Mouse (Mus musculus): ENCODE data around the gene Mapk8ip2. TPM values are rescaled to one million over a fixed set of nuclear protein-coding genes. Genes with fewer than 3 reads are reported as not detected.

The Mapk8ip2 gene
- polyA plus RNA-seq, 1 experiment: 134 TPM

GRCm38 (mm10) chr15:89452906-89453864 is 528 bp upstream of the Mapk8ip2 start:
- DNase-seq (ENCODE audit: extremely low spot score in 1 of 2, low spot score in 1 of 2): no peak

- DNase-seq (ENCODE audit: extremely low spot score in 1 of 2, low spot score in 1 of 2): no peak
Observed at GRCm38 (mm10) chr15:89454857-89455256, 1.1 kb downstream of the Mapk8ip2 start.

GRCm38 (mm10) chr15:89455642-89456041 is 1.9 kb downstream of the Mapk8ip2 start:
- no peak for DNase-seq (ENCODE audit: extremely low spot score in 1 of 2, low spot score in 1 of 2)

GRCm38 (mm10) chr15:89458942-89459341 is 5.2 kb downstream of the Mapk8ip2 start:
- DNase-seq (ENCODE audit: extremely low spot score in 1 of 2, low spot score in 1 of 2): no peak

- no peak for DNase-seq (ENCODE audit: extremely low spot score in 1 of 2, low spot score in 1 of 2)
Observed at GRCm38 (mm10) chr15:89459821-89460220, 6.1 kb downstream of the Mapk8ip2 start.

GRCm38 (mm10) chr15:89460298-89460697 is 6.6 kb downstream of the Mapk8ip2 start:
- DNase-seq (ENCODE audit: extremely low spot score in 1 of 2, low spot score in 1 of 2): no peak

GRCm38 (mm10) chr15:89461321-89461720 is 7.6 kb downstream of the Mapk8ip2 start:
- no peak for DNase-seq (ENCODE audit: extremely low spot score in 1 of 2, low spot score in 1 of 2)

GRCm38 (mm10) chr15:89462176-89462575 is 8.5 kb downstream of the Mapk8ip2 start:
- DNase-seq (ENCODE audit: extremely low spot score in 1 of 2, low spot score in 1 of 2): no peak

GRCm38 (mm10) chr15:89463334-89464235 is 9.9 kb downstream of the Mapk8ip2 start:
- no peak for DNase-seq (ENCODE audit: extremely low spot score in 1 of 2, low spot score in 1 of 2)

- DNase-seq (ENCODE audit: extremely low spot score in 1 of 2, low spot score in 1 of 2): no peak
Observed at GRCm38 (mm10) chr15:89465052-89465451, 11.3 kb downstream of the Mapk8ip2 start.

- DNase-seq (ENCODE audit: extremely low spot score in 1 of 2, low spot score in 1 of 2): no peak
Observed at GRCm38 (mm10) chr15:89468577-89468976, 14.9 kb downstream of the Mapk8ip2 start.

GRCm38 (mm10) chr15:89471476-89471875 is 17.8 kb downstream of the Mapk8ip2 start:
- no peak for DNase-seq (ENCODE audit: extremely low spot score in 1 of 2, low spot score in 1 of 2)

GRCm38 (mm10) chr15:89473370-89473769 is 19.7 kb downstream of the Mapk8ip2 start:
- DNase-seq (ENCODE audit: extremely low spot score in 1 of 2, low spot score in 1 of 2): no peak

- no peak for DNase-seq (ENCODE audit: extremely low spot score in 1 of 2, low spot score in 1 of 2)
Observed at GRCm38 (mm10) chr15:89473921-89474320, 20.2 kb downstream of the Mapk8ip2 start.

GRCm38 (mm10) chr15:89474596-89475292 is 21.0 kb downstream of the Mapk8ip2 start:
- no peak for DNase-seq (ENCODE audit: extremely low spot score in 1 of 2, low spot score in 1 of 2)

GRCm38 (mm10) chr15:89475293-89475600 is 21.5 kb downstream of the Mapk8ip2 start:
- no peak for DNase-seq (ENCODE audit: extremely low spot score in 1 of 2, low spot score in 1 of 2)

- DNase-seq (ENCODE audit: extremely low spot score in 1 of 2, low spot score in 1 of 2): peak; percentile 86 to 92
Observed at GRCm38 (mm10) chr15:89475611-89476474, 22.1 kb downstream of the Mapk8ip2 start.

- DNase-seq (ENCODE audit: extremely low spot score in 1 of 2, low spot score in 1 of 2): no peak
Observed at GRCm38 (mm10) chr15:89476475-89476815, 22.7 kb downstream of the Mapk8ip2 start.

- DNase-seq (ENCODE audit: extremely low spot score in 1 of 2, low spot score in 1 of 2): no peak
Observed at GRCm38 (mm10) chr15:89477091-89477491, 23.4 kb downstream of the Mapk8ip2 start, which contains the start of gene Arsa. Gene Arsa, minus strand, starts transcription at chr15:89477425.

GRCm38 (mm10) chr15:89477806-89478205 is 24.1 kb downstream of the Mapk8ip2 start:
- no peak for DNase-seq (ENCODE audit: extremely low spot score in 1 of 2, low spot score in 1 of 2)

Data from frontal cortex, adult 2 months (tissue).